Mouse (Mus musculus) hindbrain, embryonic 16.5 days (tissue): ENCODE data around the gene Hepacam. TPM values are rescaled to one million over a fixed set of nuclear protein-coding genes. Genes with fewer than 3 reads are reported as not detected.

Experiments used
- ATAC-seq: fragments of 200-750 bp; cut with Nextera tagmentation; 2 replicates; pipeline ENCODE4 v1.8.0; 2017; ENCODE audit warnings: moderate TSS enrichment, moderate library complexity
- H3K27ac ChIP-seq: fragments of 300-500 bp; sonication (generic); 2 replicates; pipeline ENCODE4 v1.5.1; 2014; ENCODE audit warnings: low read depth, mild to moderate bottlenecking, control low read depth, low read length, moderate library complexity
- H3K27me3 ChIP-seq: fragments of 300-500 bp; sonication (generic); replicated peaks from 2 replicates; pipeline ENCODE4 v1.6.1; 2014; ENCODE audit warnings: low read length; ENCODE audit not compliant: control insufficient read depth, insufficient read depth
- H3K36me3 ChIP-seq: fragments of 300-500 bp; sonication (generic); 2 replicates; pipeline ENCODE4 v1.6.1; 2014; ENCODE audit warnings: mild to moderate bottlenecking, low read length, moderate library complexity, mixed read lengths; ENCODE audit not compliant: control insufficient read depth, insufficient read depth
- H3K4me1 ChIP-seq: fragments of 300-500 bp; sonication (generic); 2 replicates; pipeline ENCODE4 v1.6.1; 2014; ENCODE audit warnings: low read depth, low read length; ENCODE audit not compliant: control insufficient read depth, insufficient read depth
- H3K4me2 ChIP-seq: fragments of 300-500 bp; sonication (generic); 2 replicates; pipeline ENCODE4 v1.6.1; 2014; ENCODE audit warnings: mild to moderate bottlenecking, low read length, control low read depth, moderate library complexity
- H3K4me3 ChIP-seq: fragments of 300-500 bp; sonication (generic); 2 replicates; pipeline ENCODE4 v1.5.1; 2014; ENCODE audit warnings: mild to moderate bottlenecking, low read length, control low read depth, moderate library complexity
- H3K9ac ChIP-seq: fragments of 300-500 bp; sonication (generic); 2 replicates; pipeline ENCODE4 v1.6.1; 2014; ENCODE audit warnings: low read depth, mild to moderate bottlenecking, control low read depth, low read length, moderate library complexity
- H3K9me3 ChIP-seq: fragments of 300-500 bp; sonication (generic); 2 replicates; pipeline ENCODE4 v1.6.1; 2014; ENCODE audit warnings: mild to moderate bottlenecking, low read length, moderate library complexity; ENCODE audit not compliant: control insufficient read depth
- WGBS: fragments of 180-500 bp; shearing (Covaris S2); extraction: QIAGEN DNeasy Blood & Tissue Kit; methylation state at CpG from one replicate; pipeline ENCODE4 v1.1.7; 2014; 5-methylcytosine and 5-hydroxymethylcytosine counted together
- polyA plus RNA-seq: library from polyadenylated mRNA; unstranded; fragments of >200 nt; fragmentation: Nextera tagmentation; extraction: Ambion mirVana; gene quantifications from 2 replicates; pipeline ENCODE4 v1.2.1, GENCODE M21; 2015

Hepacam gene
- polyA plus RNA-seq, 1 experiment from 2014 or later, result 46.2 TPM

DNA sequence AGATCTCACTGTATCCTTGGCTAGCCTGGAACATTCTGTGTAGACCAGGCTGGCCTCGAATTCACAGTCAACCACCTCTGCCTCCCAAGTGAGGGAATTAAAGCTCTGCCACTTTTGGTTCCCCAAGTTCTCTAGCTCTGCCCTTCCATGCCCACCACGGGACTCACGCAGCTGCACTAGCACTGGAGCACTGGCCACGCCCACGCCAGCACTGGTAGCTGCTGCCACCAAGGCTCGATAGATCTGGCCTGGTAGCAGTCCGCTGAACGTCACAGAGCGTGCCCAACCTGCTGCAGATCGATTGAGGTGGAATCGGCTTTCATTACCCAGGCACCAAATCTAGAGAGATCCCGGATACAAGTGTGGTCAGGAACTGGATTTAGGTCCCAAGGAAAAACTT lies 54.1 kb downstream of the Hepacam start:
- no peak overlapping the region for H3K9ac ChIP-seq
- peak; percentile 68 for ATAC-seq

DNA sequence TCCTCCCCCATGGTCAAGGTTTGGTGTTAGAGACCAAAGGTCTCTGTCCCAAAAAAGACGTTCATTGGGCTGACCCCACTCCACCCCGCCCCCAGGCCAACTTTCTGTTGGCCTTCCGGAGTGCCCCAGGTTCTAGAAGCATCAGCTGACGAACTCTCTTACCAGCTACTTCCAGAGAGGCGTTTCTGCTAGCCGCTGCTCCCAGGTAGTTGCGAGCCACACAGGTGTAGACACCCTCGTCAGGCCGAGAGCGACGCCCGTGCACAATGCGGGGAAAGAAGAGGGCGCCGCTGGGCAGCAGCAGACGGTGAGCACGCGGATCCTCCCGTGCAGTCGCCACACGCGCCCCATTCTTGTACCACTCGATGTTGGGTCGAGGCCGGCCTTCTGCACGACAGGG lies 62.2 kb downstream of the Hepacam start:
- no peaks in the 10 kb centered on the region for H3K36me3 ChIP-seq
- no peak overlapping the region for H3K4me3 ChIP-seq
- H3K27ac ChIP-seq, result no peak overlapping the region
- peaks cover 27% of the 10 kb centered on the region for H3K27me3 ChIP-seq
- WGBS, result 16% methylated on average over 26 of the region's 26 CpGs
- peaks cover 8% of the 10 kb centered on the region for H3K4me1 ChIP-seq
- no peak for ATAC-seq
- H3K9ac ChIP-seq, result peak overlapping the region; percentile 10; the same call in 1 of the 2 replicates
- H3K9me3 ChIP-seq, result no peaks in the 10 kb centered on the region
- H3K4me2 ChIP-seq, result peak overlapping the region; percentile 16; the same call in 1 of the 2 replicates

More for the DNA sequence above, 54.1 kb downstream of the Hepacam start:
- Histone ChIP-seq H3K4me1 (no peaks in the 10 kb centered on the region), H3K4me2 (peak overlapping the region; percentile 63), H3K27ac (no peak overlapping the region), H3K27me3 (no peaks in the 10 kb centered on the region), H3K4me3 (peak overlapping the region; percentile 35), H3K36me3 (no peaks in the 10 kb centered on the region), H3K9me3 (no peaks in the 10 kb centered on the region)
- 18% methylated on average over 12 of the region's 12 CpGs for WGBS

DNA sequence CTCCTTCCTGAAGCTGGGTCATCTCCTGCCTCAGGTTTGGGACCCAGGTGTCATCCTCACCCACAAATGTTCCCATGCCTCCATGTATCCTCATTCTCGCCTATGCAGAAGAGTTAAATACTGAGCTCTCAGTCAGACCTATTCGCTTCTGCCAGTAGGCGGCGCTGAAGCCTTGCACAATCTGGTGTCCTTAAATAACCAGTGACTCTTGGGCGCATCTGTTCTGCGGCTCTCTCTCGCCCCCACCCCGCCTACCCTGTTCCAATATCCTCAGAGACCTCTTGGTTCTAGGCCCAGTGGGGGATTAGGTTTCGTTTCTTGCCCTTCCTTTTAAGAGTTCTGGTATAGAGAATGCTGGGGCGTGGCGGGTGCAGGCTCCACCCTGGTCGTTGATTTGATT lies 63.4 kb downstream of the Hepacam start:
- H3K36me3 ChIP-seq, result no peaks in the 10 kb centered on the region
- no peak overlapping the region for H3K27ac ChIP-seq
- peaks cover 29% of the 10 kb centered on the region for H3K27me3 ChIP-seq
- H3K9me3 ChIP-seq, result no peaks in the 10 kb centered on the region
- peaks cover 8% of the 10 kb centered on the region for H3K4me1 ChIP-seq
- peak; percentile 89 for ATAC-seq
- peak overlapping the region; percentile 57 for H3K4me2 ChIP-seq
- peak overlapping the region; percentile 26 for H3K4me3 ChIP-seq
- peak overlapping the region; percentile 36; the same call in 1 of the 2 replicates for H3K9ac ChIP-seq
- 3% methylated on average over 12 of the region's 12 CpGs for WGBS

DNA sequence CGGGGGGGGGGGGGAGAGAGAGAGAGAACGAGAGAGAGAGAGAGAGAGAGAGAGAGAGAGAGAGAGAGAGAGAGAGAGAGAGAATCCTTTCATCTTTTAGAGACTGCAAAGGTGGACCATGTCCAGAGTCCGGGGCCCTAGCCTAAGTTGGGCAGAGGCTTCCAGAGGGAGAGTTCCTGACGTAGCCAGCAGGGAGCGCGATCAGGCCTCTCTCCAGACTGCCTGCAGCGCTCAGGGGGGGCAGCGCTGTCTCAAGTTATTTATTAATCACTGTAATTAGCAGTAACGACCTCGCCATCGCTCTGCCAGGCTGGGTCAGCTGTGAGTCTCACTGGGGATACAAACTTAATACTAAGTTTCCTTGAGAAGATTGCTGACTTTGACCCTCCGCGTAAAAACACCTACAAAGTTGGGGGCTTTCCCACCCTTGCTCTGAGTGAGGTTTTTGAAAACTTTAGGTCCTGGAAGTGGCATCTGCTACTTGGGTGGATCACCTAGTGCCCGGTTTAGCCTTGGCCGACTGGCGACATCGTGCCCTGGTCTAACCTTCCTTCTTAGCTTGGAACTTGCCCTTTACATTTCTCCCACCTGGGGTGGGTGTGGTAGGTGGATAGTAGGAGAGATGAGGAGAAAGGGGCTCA lies 65.0 kb downstream of the Hepacam start:
- Histone ChIP-seq H3K27me3 (peaks cover 35% of the 10 kb centered on the region), H3K36me3 (no peaks in the 10 kb centered on the region), H3K4me3 (peak overlapping the region; percentile 49), H3K4me1 (peaks cover 8% of the 10 kb centered on the region), H3K9ac (no peak overlapping the region), H3K27ac (no peak overlapping the region), H3K4me2 (peak overlapping the region; percentile 95), H3K9me3 (no peaks in the 10 kb centered on the region)
- under 1% methylated on average over 16 of the region's 17 CpGs for WGBS
- ATAC-seq, result no peak

DNA sequence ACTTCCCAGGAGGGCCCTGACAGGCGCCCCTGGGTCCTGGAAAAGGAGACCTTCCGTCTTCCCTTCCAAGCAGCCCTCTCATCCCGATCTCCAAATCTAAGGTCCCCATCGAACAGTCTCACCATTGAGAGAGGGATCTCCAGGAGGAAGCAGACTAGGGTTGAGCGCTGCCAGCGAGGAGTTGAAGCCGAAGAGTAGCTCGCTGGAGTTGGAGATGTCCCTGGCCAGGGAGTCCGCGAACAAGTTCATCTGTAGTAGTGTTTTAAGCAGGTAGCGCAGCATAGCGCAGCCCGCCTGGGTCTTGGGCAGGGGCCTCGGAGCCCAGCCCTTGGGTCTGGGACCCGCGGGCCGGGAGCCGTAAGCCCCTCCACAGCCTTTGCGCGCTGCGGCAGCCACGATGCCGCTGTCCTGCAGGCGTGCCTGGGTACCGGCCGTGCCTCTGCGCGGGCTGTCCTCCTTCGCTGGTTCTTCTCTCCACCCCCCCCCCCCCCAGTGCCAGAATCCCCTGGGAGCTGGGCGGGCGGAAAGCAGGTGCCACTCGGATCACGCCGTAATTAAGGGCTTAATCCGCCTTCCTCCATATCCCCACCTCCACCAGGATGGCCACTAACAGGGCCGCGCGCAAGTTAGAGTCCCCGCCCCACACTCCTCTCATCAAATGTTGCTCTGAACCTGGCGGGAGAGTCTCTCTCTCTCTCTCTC lies 65.7 kb downstream of the Hepacam start, which contains the start of gene Robo3:
Gene Robo3 (minus strand): TSS at position 527 of the 702 bp plus-strand sequence.
- peak within 1 kb of the TSS; percentile 39; the same call in 1 of the 2 replicates for H3K9ac ChIP-seq
- 0% methylated on average over 39 of the region's 40 CpGs for WGBS
- H3K27me3 ChIP-seq, result peaks cover 35% of the 10 kb centered on the region
- H3K4me3 ChIP-seq, result peak within 1 kb of the TSS; percentile 49
- no peak within 1 kb of the TSS for H3K27ac ChIP-seq
- peak within 1 kb of the TSS; percentile 95 for H3K4me2 ChIP-seq
- H3K36me3 ChIP-seq, result no peaks in the 10 kb centered on the region
- peaks cover 8% of the 10 kb centered on the region for H3K4me1 ChIP-seq
- ATAC-seq, result no peak
- H3K9me3 ChIP-seq, result no peaks in the 10 kb centered on the region

GRCm38 (mm10) chr9:37433823-37434560 lies 66.8 kb downstream of the Hepacam start:
- WGBS, result 4% methylated on average over 18 of the region's 18 CpGs
- Histone ChIP-seq H3K4me1 (peaks cover 8% of the 10 kb centered on the region), H3K4me3 (peak overlapping the region; percentile 49; the same call in 1 of the 2 replicates), H3K27ac (no peak overlapping the region), H3K9me3 (no peaks in the 10 kb centered on the region), H3K36me3 (no peaks in the 10 kb centered on the region), H3K4me2 (peak overlapping the region; percentile 95), H3K9ac (no peak overlapping the region), H3K27me3 (peaks cover 35% of the 10 kb centered on the region)
- ATAC-seq, result no peak

DNA sequence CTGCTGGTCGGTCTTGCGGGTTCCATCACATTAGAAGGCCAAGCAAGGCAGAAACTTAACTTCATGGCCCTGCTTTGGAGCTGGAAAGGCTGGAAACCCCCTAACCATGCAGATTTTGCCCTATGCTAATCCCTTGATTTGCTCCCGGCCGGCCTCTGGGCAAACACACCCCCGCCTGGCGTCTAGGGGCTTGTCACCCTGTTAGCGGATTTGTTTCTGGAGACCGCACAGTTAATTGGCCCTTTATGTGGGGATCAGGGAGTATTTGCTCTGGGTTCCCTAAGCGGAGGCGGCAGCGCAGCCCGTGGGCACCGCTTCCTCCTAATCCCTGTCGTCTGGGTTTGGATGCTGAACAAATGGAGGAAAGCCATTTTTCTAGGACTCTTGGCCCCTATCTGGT lies 67.8 kb downstream of the Hepacam start:
- H3K27me3 ChIP-seq, result peaks cover 32% of the 10 kb centered on the region
- ATAC-seq, result no peak
- H3K4me3 ChIP-seq, result no peak overlapping the region
- no peak overlapping the region for H3K27ac ChIP-seq
- H3K9ac ChIP-seq, result no peak overlapping the region
- no peaks in the 10 kb centered on the region for H3K9me3 ChIP-seq
- 6% methylated on average over 14 of the region's 14 CpGs for WGBS
- no peak overlapping the region for H3K4me2 ChIP-seq
- H3K4me1 ChIP-seq, result peaks cover 8% of the 10 kb centered on the region
- H3K36me3 ChIP-seq, result no peaks in the 10 kb centered on the region

- ATAC-seq, result no peak
- Histone ChIP-seq H3K4me1 (peaks cover 8% of the 10 kb centered on the region), H3K4me2 (no peak overlapping the region), H3K4me3 (no peak overlapping the region), H3K27me3 (peaks cover 32% of the 10 kb centered on the region), H3K27ac (no peak overlapping the region), H3K9ac (no peak overlapping the region), H3K9me3 (no peaks in the 10 kb centered on the region), H3K36me3 (no peaks in the 10 kb centered on the region)
- 8% methylated on average over 4 of the region's 4 CpGs for WGBS
These were observed 68.5 kb downstream of the Hepacam start for GRCm38 (mm10) chr9:37435616-37436015.
